In genomic region chr5:102752308-102752663, GRCm38 (mm10) we compare ENCODE assay signal across 19 mouse cellular contexts.
DNase-seq lines count a peak whose midpoint lies in the region; ATAC-seq and TF ChIP-seq lines count a peak whose summit lies in the region.
"Had no signal": no experiment of that assay in that cellular context is flagged by ENCODE, and none has a peak within 500 bp of the region (broad histone marks: within the 10 kb centered on the region; RNA-seq: fewer than 3 reads in every experiment).

No protein-coding gene starts in this region.

- H3K9ac ChIP-seq in heart, embryonic 11.5 days (ENCODE audit: low read depth, low read length): no peak overlapping the region
- H3K9ac ChIP-seq: limb, embryonic 13.5 days; stomach, embryonic 15.5 days had no signal

- no peaks in the 10 kb centered on the region for H3K9me3 ChIP-seq in heart, embryonic 11.5 days (replicated peaks; ENCODE audit: control insufficient read depth, low read length)
- H3K9me3 ChIP-seq: limb, embryonic 13.5 days; stomach, embryonic 15.5 days had no signal

- no peaks in the 10 kb centered on the region for H3K27me3 ChIP-seq in heart, embryonic 11.5 days (ENCODE audit: control insufficient read depth, insufficient read depth, low read length)
- H3K27me3 ChIP-seq in kidney, adult 2 months (replicated peaks; ENCODE audit: control insufficient read depth, insufficient read depth, low read length): no peaks in the 10 kb centered on the region
- H3K27me3 ChIP-seq: stomach, embryonic 15.5 days had no signal

- H3K4me3 ChIP-seq in heart, embryonic 11.5 days (ENCODE audit: low read depth, low read length): no peak overlapping the region
- H3K4me3 ChIP-seq in kidney, adult 2 months (ENCODE audit: insufficient read depth, low read depth, low read length): no peak overlapping the region
- H3K4me3 ChIP-seq: erythroblast, embryonic 14.5 days; gastrocnemius, adult 2 months; limb, embryonic 13.5 days; stomach, embryonic 15.5 days had no signal

- H3K4me1 ChIP-seq in heart, embryonic 11.5 days (ENCODE audit: control insufficient read depth, insufficient read depth, low read length): peaks cover 12% of the 10 kb centered on the region
- 0 out of 2 replicates have a peak, but pooled peaks cover 2% of the 10 kb centered on the region for H3K4me1 ChIP-seq in kidney, adult 2 months (ENCODE audit: control insufficient read depth, insufficient read depth, low read length)

- H3K36me3 ChIP-seq in heart, embryonic 11.5 days (ENCODE audit: control insufficient read depth, insufficient read depth, low read length): no peaks in the 10 kb centered on the region
- no peaks in the 10 kb centered on the region for H3K36me3 ChIP-seq in kidney, adult 2 months (ENCODE audit: control insufficient read depth, insufficient read depth, low read length)
- H3K36me3 ChIP-seq: limb, embryonic 13.5 days; stomach, embryonic 15.5 days had no signal

- WGBS in heart, embryonic 11.5 days (ENCODE audit: insufficient replicate concordance): 4% methylated on average over 2 of the region's 2 CpGs
- WGBS in kidney, adult 2 months: 30% methylated on average over 2 of the region's 2 CpGs

- DNase-seq in heart, adult 18-20 months: no peak
- DNase-seq in kidney, adult 2 months: no peak
- DNase-seq in kidney, adult 9 months: no peak
- DNase-seq in left cerebral cortex, postnatal 25 days (ENCODE audit: low spot score in 2 of 2): peak; percentile 8 to 33
- DNase-seq in left cerebral cortex, postnatal 36 days (ENCODE audit: low spot score in 2 of 2): no peak
- DNase-seq in layer of hippocampus, adult 9-11 months: peak; percentile 59
- DNase-seq: adrenal gland, postnatal 14 days; cerebellum, adult 18-20 months; cerebellum, postnatal 36 days; gastrocnemius, adult 2 months; retina, postnatal 1 day; spleen, adult 18-20 months had no signal

- intact Hi-C loops in left cerebral cortex, postnatal 25 days (cut with DNase I): no loop called here
- intact Hi-C loops in left cerebral cortex, postnatal 36 days (cut with DNase I): no loop called here

- peak overlapping the region; percentile 4 for H3K4me2 ChIP-seq in heart, embryonic 11.5 days
- H3K4me2 ChIP-seq: limb, embryonic 13.5 days; stomach, embryonic 15.5 days had no signal

- no peak for TF ChIP-seq CTCF in kidney, adult 2 months (conservative IDR thresholded peaks at IDR 0.05; ENCODE audit: insufficient read depth, insufficient read length, low read depth, low read length)

- ATAC-seq in heart, embryonic 11.5 days (replicated peaks; ENCODE audit: insufficient number of reproducible peaks, low FRiP score, low TSS enrichment): 0 out of 2 replicates have a peak, but pooled peaks have one; percentile 35
- ATAC-seq: forebrain, embryonic 14.5 days; hindbrain, embryonic 16.5 days; midbrain, embryonic 16.5 days had no signal

- peak overlapping the region; percentile 12; the same call in 1 of the 2 replicates for H3K27ac ChIP-seq in heart, embryonic 11.5 days (ENCODE audit: low read depth, low read length)
- peak overlapping the region; percentile 97 for H3K27ac ChIP-seq in kidney, adult 2 months (ENCODE audit: insufficient read depth, low read depth, low read length)
- H3K27ac ChIP-seq: gastrocnemius, adult 2 months; limb, embryonic 13.5 days; stomach, embryonic 15.5 days had no signal

- no peak for TF ChIP-seq POLR2A in kidney, adult 2 months (IDR thresholded peaks at IDR 0.05; ENCODE audit: low read depth, low read length)

Comparison
In these comparisons a context has a peak if more than half of its experiments do, and no peak if none do; other contexts are left out.
1. DNase-seq: peak in left cerebral cortex, postnatal 25 days (2 of 2) and layer of hippocampus, adult 9-11 months (single experiment); none in heart, adult 18-20 months (0 of 2), kidney, adult 2 months (single experiment), kidney, adult 9 months (single experiment) and left cerebral cortex, postnatal 36 days (0 of 2).